Mouse (Mus musculus) C2C12 (cell line): ENCODE measurements at regions not wholly inside any gene's neighbourhood (a gene's known extent, or its start where the extent isn't known, plus 50 kb on each side); places are given as distances from the start of the nearest gene placed in this dataset.

Experiments
- CEBPB ChIP-seq: IDR thresholded peaks from one replicate; pipeline ENCODE4 v1.6.1; 2011; ENCODE audit warnings: low read depth, mild to moderate bottlenecking, control low read depth, moderate library complexity
- MAX ChIP-seq: IDR thresholded peaks from one replicate; pipeline ENCODE4 v1.6.1; 2011; ENCODE audit warnings: mild to moderate bottlenecking, control low read depth
- MYOG ChIP-seq: IDR thresholded peaks from one replicate; pipeline ENCODE4 v1.6.1; 2011; ENCODE audit not compliant: control insufficient read depth, insufficient read length; ENCODE audit errors: extremely low read depth
- USF1 ChIP-seq: IDR thresholded peaks from one replicate; pipeline ENCODE4 v1.6.1; 2011; ENCODE audit warnings: low read depth, mild to moderate bottlenecking, control low read depth, moderate library complexity

GRCm38 (mm10) chr10:109504683-109505082 lies 493.9 kb upstream of the Syt1 start:
- TF ChIP-seq CEBPB = no peak
- no peak for TF ChIP-seq USF1
- TF ChIP-seq MAX = no peak
- TF ChIP-seq MYOG = no peak
